Mouse (Mus musculus) embryo, embryonic 11.5 days (tissue): ENCODE data around the gene Rnf220.

Experiments
- DNase-seq: peaks from one replicate; pipeline ENCODE4 v3.0.0-alpha.2; 2012; ENCODE audit warnings: low read depth, low spot score

Gene Rnf220

GRCm38 (mm10) chr4:117342751-117343150 lies 154.1 kb downstream of the Rnf220 start:
- no peak for DNase-seq

- no peak for DNase-seq
These were observed 155.6 kb downstream of the Rnf220 start for GRCm38 (mm10) chr4:117341282-117341681.

- DNase-seq: no peak
These were observed 157.1 kb downstream of the Rnf220 start for GRCm38 (mm10) chr4:117339796-117340195.

- DNase-seq: no peak
These were observed 165.9 kb downstream of the Rnf220 start for GRCm38 (mm10) chr4:117330836-117331475.

GRCm38 (mm10) chr4:117330132-117330531 lies 166.7 kb downstream of the Rnf220 start:
- DNase-seq: no peak

GRCm38 (mm10) chr4:117326915-117327314 lies 169.9 kb downstream of the Rnf220 start:
- no peak for DNase-seq

- DNase-seq: no peak
These were observed 171.8 kb downstream of the Rnf220 start for GRCm38 (mm10) chr4:117325076-117325475.

GRCm38 (mm10) chr4:117323515-117324344 lies 173.1 kb downstream of the Rnf220 start:
- DNase-seq: peak; percentile 56

- no peak for DNase-seq
These were observed 175.8 kb downstream of the Rnf220 start for GRCm38 (mm10) chr4:117321011-117321410.

- no peak for DNase-seq
These were observed 178.3 kb downstream of the Rnf220 start for GRCm38 (mm10) chr4:117318508-117318907.

GRCm38 (mm10) chr4:117317701-117318190 lies 179.1 kb downstream of the Rnf220 start:
- no peak for DNase-seq

GRCm38 (mm10) chr4:117316800-117317199 lies 180.1 kb downstream of the Rnf220 start:
- no peak for DNase-seq

- DNase-seq: no peak
These were observed 181.9 kb downstream of the Rnf220 start for GRCm38 (mm10) chr4:117314849-117315500.

GRCm38 (mm10) chr4:117313085-117313424 lies 183.8 kb downstream of the Rnf220 start:
- no peak for DNase-seq

GRCm38 (mm10) chr4:117312416-117313084 lies 184.3 kb downstream of the Rnf220 start:
- no peak for DNase-seq

GRCm38 (mm10) chr4:117311891-117312290 lies 185.0 kb downstream of the Rnf220 start:
- no peak for DNase-seq

GRCm38 (mm10) chr4:117309427-117309826 lies 187.4 kb downstream of the Rnf220 start:
- DNase-seq: no peak

- no peak for DNase-seq
These were observed 189.6 kb downstream of the Rnf220 start for GRCm38 (mm10) chr4:117307270-117307669.

- DNase-seq: no peak
These were observed 191.4 kb downstream of the Rnf220 start for GRCm38 (mm10) chr4:117305461-117305860.

- no peak for DNase-seq
These were observed 192.4 kb downstream of the Rnf220 start for GRCm38 (mm10) chr4:117304239-117305025.
